In the genomic region with DNA sequence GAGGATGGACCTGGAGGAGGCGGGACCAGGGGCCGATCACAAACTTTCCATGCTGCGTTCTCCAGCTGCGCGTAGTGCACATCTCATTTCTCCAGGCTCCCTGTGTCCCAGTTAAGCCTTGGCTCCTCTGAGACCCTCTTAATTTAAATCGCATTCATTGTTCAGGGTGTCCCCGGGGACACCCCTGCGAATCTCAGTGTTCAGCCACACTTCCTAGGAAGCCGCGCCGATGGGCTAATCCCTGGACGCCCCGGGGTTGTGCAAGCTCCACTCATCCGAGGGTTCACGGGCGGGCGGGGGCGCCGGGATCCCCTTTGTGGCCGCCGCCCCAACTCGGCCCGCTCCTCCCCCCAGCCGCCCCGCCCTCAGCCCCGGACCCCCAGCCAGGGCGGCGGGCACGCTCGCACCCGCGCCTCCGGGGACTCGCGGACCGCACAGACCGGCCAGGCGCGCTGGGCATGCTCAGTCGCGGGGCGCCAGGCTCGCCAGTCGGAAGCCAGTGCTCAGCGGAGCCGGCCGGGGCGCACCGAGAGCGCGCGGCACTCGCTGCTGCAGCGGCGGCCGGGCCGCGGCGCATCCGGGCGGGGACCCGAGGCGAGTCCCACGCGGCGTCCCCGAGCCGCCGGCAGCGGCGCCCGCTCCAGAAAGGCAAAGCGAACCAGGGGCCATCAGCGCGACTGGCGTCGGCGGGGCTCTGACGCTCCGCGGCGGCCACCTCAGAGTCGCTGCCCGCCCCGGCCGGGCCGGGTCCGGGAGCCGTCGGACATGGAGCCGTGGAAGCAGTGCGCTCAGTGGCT, we compare ENCODE assay signal across 8 mouse cellular contexts. TPM values are rescaled to one million over a fixed set of nuclear protein-coding genes. Genes with fewer than 3 reads are reported as not detected.
DNase-seq lines count a peak whose midpoint lies in the region; ATAC-seq and TF ChIP-seq lines count a peak whose summit lies in the region.

Vav3 (plus strand) TSS at position 380 of the 797 bp plus-strand sequence.

- H3K27me3 ChIP-seq in forebrain, embryonic 16.5 days (replicated peaks; ENCODE audit: control insufficient read depth, insufficient read depth, low read length): no peaks in the 10 kb centered on the region; the same call in 1 of the 2 replicates

- H3K36me3 ChIP-seq in forebrain, embryonic 16.5 days (ENCODE audit: control insufficient read depth, insufficient read depth): no peaks in the 10 kb centered on the region

- peak; percentile 43; the same call in 1 of the 2 replicates for TF ChIP-seq POLR2A in bone marrow, adult 2 months (IDR thresholded peaks at IDR 0.05; ENCODE audit: borderline replicate concordance, control insufficient read depth, low read depth, low read length)

- H3K27ac ChIP-seq in bone marrow, adult 2 months (ENCODE audit: control insufficient read depth, insufficient read depth, low read depth, low read length, poor library complexity): peak within 1 kb of the TSS; percentile 97
- peak within 1 kb of the TSS; percentile 65 for H3K27ac ChIP-seq in forebrain, embryonic 16.5 days (ENCODE audit: low read length)

- H3K9ac ChIP-seq in forebrain, embryonic 16.5 days (replicated peaks; ENCODE audit: low read depth, low read length): peak within 1 kb of the TSS; percentile 84

- under 1% methylated on average over 87 of the region's 92 CpGs for WGBS in bone marrow, adult 2 months
- WGBS in forebrain, embryonic 16.5 days: under 1% methylated on average over 84 of the region's 92 CpGs

- no peak for TF ChIP-seq CTCF in bone marrow, adult 2 months (IDR thresholded peaks at IDR 0.05; ENCODE audit: control insufficient read depth, insufficient read depth, low read length)

- DNase-seq in CD4-positive helper T cell, adult 2 months (ENCODE audit: low read depth, low spot score): peak; percentile 70
- peak; percentile 67 for DNase-seq in heart, postnatal 4 days
- peak; percentile 9 for DNase-seq in layer of hippocampus, adult 9-11 months
- DNase-seq in lung, postnatal 10 days: peak; percentile 62
- DNase-seq in ovary, postnatal 10 days (ENCODE audit: low spot score): peak; percentile 54
- peak; percentile 61 for DNase-seq in thymus, postnatal 0 days (ENCODE audit: low spot score)

- H3K9me3 ChIP-seq in forebrain, embryonic 16.5 days (ENCODE audit: control insufficient read depth, low read length): no peaks in the 10 kb centered on the region

- peak; percentile 95 for ATAC-seq in forebrain, embryonic 16.5 days

- peak within 1 kb of the TSS; percentile 73 for H3K4me2 ChIP-seq in forebrain, embryonic 16.5 days (ENCODE audit: low read length)

- H3K4me1 ChIP-seq in bone marrow, adult 2 months (ENCODE audit: control insufficient read depth, insufficient read depth, low read length): no peaks in the 10 kb centered on the region; the same call in 1 of the 2 replicates
- peaks cover 6% of the 10 kb centered on the region for H3K4me1 ChIP-seq in forebrain, embryonic 16.5 days (replicated peaks; ENCODE audit: control insufficient read depth, insufficient read depth, low read length)

- peak within 1 kb of the TSS; percentile 94 for H3K4me3 ChIP-seq in bone marrow, adult 2 months (replicated peaks; ENCODE audit: control insufficient read depth, low read depth, low read length)
- peak within 1 kb of the TSS; percentile 75 for H3K4me3 ChIP-seq in forebrain, embryonic 16.5 days (replicated peaks; ENCODE audit: low read length)

RNA-seq across cellular contexts. Expression of gene Vav3, which starts in this region (rescaled TPM):
- polyA plus RNA-seq in bone marrow, adult 2 months (2011; ENCODE audit: insufficient read depth, insufficient read length, low replicate concordance, missing spikeins): 8.9 and 12.7 TPM in 2 replicates
- 6.3 and 7.9 TPM in 2 replicates for polyA plus RNA-seq in forebrain, embryonic 16.5 days (2015; fragmentation: Nextera tagmentation; extraction: Ambion mirVana)
- 10 to 100 TPM; 12.2 to 12.6 TPM for total RNA-seq in heart, postnatal 4 days (2021)
- 5.9 and 7.4 TPM in 2 replicates for polyA plus RNA-seq in thymus, postnatal 0 days (2015; fragmentation: Nextera tagmentation; extraction: Ambion mirVana)

Comparison
In these comparisons a context has a peak if more than half of its experiments do, and no peak if none do; other contexts are left out.
1. Peak in every context shown above with its lines: DNase-seq, ATAC-seq, H3K4me3 ChIP-seq and H3K27ac ChIP-seq.
2. DNase-seq: peak in every context shown above with its lines; median percentile 70 in CD4-positive helper T cell, adult 2 months; 67 in heart, postnatal 4 days; 62 in lung, postnatal 10 days; 61 in thymus, postnatal 0 days; 54 in ovary, postnatal 10 days; 9 in layer of hippocampus, adult 9-11 months.